Mouse (Mus musculus) urinary bladder, postnatal 10 days (tissue): Measurements from ENCODE around the gene Agrp.
A peak's percentile ranks its signal among the peaks of the same experiment; 100 is the strongest.

Experiments used
- DNase-seq: peaks from one replicate; pipeline ENCODE4 v3.0.0; 2022; ENCODE audit warnings: low spot score

Gene Agrp

DNA sequence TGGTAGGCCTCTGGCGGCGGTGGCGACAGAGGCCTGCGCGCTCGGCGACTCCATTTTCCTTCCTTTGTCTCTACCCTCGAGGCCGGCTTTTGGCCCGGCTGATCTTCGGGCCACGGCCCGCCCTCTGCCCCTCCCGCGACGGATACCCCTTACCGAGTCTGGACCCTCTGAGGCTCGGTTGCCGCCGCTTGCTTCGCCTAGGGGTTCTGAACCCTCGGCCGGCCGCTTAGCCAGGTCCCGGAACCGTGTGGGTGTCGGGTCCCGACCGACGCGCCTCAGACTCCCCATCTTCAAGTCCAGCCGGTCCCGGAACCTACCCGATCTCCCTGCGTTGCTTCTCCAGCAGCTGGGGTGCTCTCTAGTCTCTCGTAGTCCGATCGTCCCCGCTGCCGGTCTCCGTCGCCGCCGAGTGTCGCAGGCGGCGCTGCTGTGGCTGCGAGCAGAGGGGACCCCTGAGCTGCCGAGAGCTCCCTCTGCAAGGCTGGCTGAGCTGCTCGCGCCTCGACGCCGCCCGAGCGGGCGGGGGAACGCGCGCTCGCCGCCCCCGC, at the start of gene Agrp:
TSS of gene Agrp (minus strand) at position 431 of the 548 bp plus-strand sequence.
- no peak for DNase-seq

DNA sequence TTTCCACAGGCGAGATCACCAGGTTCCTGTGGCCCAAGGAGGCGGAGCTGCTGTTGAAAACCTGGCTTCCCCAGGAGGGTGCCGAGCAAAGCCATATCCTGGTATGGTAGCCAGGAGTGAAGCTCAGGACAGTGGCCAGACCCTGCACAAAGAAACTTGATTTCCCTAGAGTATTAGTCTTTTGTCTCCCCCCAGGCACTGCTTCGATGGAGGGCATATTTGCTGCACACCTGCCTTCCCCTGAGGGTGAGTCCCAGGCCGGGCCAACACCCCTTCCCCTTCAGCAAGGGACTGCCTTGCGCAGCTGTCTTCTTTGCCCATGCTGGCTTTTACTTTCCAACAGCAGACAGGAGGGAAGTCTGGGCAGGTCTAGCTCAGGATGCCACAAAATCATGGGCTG, 49.4 kb upstream of the Agrp start:
- DNase-seq = no peak

DNA sequence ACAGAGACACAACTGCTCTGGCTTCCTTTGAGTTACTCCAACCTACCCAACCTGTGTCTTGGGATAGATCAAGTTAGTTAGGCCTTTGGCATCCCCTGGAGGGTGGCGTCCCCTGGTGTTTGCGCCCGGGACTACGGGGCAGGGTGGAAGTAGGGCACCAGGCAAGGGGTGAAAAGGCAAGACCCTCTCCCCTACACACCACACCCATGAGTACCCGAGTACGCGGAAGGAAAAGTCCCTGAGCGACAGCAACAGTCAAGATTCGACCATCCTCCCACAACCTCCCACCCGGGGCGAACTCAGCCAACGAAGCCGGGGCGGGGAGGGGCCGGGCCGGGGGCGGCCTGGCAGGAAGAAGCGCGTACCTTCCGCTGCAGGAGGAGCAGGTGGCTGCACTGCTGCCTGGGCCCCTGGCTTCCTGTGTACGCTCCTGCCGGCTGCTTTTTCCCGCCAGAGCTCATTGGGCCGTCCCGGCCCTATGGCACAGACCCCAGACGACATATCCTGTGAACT, 48.7 kb upstream of the Agrp start, which contains the start of gene Carmil2:
TSS of gene Carmil2 (plus strand) at position 479 of the 513 bp plus-strand sequence.
- no peak for DNase-seq

DNA sequence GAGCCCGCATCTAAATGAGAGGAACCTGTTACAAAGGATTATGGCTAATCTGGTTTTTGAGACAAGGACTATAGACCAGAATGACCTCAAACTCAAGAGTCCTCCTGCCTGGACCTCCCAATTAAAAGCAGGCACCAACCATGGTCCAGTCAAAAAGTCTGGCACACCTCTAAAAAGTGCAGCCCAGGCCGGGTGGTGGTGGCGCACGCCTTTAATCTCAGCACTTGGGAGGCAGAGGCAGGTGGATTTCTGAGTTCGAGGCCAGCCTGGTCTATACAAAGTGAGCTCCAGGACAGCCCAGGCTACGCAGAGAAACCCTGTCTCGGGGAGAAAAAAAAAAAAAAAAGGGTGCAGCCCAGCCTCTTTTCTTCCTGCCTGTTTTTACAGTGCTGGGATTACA, 48.1 kb upstream of the Agrp start:
- DNase-seq = no peak

DNA sequence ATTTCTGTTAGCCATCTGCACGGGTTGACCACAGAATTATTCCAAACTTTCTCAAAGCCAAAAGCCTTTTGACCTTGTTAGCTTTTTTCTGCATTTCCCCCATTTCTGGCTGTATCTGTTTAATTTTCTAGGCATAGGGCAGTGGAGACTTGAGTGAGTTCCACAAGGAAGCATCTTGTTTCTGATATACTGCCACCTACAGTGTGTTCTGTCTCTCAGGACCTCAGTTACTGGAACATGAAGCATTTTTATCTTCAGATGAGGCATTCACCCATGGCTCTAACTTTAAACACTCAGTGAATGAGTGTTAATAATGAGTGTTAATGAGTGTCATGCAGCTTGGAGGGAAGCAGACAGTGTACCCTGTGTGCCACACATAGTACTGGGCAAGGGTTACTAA, 40.7 kb upstream of the Agrp start:
- DNase-seq = no peak

DNA sequence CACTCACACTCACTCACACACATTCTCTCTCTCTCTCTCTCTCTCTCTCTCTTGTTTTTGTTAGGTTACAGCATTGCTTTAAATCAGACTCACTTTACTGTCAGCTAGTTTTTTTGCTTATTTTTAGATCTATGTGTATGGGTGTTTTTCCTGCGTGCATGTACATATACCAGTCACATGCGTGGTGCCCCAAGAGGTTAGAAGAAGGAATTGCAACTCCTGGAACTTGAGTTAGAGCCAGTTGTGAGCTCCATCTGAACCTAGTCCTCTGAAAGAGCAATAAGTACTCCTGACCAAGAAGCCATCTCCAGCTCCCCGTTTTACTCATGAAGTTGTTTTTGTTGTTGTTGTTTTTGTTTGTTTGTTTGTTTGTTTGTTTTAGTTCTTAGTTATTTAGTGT, 24.0 kb upstream of the Agrp start:
- no peak for DNase-seq

DNA sequence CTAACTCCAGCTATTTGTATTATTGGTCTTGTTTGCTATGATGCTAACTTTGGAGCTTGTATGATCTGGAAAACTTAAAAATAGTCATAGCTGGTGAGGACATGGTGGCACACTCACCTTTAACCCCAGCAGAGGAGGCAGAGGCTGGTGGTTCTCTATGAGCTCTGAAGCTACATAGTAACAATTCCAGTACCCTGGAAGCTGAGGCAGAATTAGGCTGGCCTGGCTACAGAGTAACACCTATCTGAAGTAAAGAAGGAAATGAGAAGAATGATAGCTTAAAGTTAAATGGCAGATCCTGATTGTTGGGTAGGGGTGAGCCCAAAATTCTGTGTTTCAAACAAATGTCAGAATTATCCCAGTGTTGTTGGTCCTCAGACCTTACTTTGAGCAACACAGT, 20.4 kb upstream of the Agrp start:
- no peak for DNase-seq

DNA sequence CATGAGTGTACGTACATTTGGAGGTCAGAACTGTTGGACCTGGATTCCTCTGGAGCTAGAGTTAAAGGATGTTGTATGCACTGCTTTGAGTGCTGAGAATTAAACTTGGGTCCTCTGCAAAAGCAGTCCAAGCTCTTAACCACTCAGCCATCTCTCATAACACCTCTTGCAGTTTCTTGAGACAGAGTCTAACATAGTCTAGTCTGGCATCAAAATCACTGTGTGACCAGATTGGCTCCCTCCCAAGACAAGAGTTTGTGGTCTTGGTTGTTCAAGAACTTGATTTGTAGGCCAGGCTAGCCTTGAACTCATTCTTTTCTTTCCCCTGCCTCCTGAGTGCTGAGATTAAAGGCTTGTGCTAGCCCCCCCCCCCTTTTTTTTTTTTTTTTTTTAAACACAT, 11.7 kb upstream of the Agrp start:
- no peak for DNase-seq

DNA sequence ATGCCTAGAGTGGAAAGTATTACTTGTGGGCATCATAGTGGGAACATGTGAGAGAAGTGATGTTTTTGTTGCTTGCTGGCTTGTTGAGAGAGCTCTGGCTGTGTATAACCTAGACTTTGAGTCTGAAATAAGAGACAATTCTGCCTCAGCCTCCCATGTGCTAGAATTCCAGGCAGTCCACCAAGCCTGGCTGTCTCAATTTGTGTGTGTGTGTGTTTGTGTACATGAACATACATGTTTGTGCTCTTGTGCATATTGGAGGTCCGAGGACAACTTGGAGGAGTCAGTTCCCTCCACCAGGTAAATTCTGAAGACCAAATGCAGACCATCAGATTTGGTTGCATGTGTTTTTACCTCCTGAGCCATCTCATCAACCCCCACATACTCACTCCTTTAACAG, 8.0 kb upstream of the Agrp start:
- no peak for DNase-seq

DNA sequence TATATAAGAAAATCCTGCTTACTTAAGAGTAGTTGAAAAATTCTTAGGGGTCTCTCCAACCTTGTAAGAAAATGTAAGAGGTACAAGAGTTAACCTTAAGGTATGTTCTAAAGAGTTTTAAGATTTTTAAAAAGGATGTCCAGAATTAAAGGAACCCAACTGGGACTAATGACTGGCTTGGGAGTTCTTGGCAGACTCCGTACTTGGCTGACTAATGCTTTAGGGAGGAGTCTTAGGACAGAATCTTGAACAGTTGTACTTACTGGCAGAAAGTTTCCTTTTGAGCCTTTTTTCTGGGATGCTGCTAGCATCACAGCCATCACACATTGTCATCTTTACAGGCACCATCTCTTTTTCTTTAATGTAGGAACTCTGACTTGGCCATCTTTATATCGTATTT, 3.3 kb upstream of the Agrp start:
- no peak for DNase-seq

DNA sequence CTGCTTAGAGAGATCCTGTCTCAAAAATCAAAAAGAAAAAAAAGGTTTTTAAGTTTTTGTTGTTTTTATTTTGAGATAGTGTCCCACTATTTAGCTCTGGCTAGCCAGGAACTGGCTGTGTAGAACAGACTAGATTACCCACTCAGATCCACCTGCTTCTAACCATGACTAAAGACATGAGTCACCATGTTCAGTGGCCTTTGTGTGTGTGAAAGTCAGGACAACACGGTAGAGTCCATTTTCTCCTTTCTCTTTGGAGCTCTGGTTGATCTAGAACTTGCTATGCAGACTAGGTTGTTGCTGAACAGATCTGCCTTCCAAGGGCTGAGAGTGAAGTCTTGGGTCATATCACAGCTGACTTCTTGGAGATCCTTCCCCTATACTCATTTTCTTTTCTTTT, 2.6 kb upstream of the Agrp start:
- DNase-seq = no peak

DNA sequence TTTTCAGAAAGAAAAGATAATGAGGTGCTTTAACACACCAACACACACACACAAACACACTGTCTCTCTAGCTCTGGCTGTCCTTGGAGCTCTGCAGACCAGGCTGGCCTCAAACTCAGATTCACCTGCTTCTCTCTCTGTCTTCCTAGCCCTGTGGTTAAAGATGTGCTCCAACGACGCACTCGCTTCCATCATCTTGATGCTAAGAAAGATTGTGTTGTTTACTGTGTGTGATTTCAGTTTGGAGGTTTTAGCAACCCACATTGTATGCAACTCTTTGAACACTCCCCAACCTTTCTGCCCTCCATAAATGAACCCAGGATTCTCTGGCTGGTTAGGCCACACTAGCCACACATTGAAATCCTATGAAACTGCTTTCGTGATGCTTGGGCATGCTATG, 1.3 kb upstream of the Agrp start:
- DNase-seq = no peak

DNA sequence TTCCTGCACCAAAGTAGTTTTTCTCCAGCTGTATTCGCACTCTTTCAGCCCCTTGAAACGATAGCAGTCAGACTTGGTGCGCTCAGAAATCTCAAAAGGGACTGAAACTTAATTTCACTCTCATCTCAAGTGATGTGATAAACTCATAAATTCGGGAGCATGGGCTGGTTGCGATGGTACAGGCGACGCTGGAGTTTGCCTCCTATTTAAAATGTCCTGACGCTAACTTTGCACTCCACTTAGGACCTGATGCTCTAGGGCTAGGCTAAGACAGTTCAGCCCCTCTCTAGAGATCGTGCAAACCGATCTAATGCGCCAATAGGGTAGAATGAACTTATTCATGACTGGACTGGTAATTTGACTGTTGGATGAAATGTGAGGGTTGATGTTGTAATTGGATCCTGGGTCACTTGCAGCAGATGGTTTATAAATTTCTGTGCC, 428 bp upstream of the Agrp start:
- no peak for DNase-seq

DNA sequence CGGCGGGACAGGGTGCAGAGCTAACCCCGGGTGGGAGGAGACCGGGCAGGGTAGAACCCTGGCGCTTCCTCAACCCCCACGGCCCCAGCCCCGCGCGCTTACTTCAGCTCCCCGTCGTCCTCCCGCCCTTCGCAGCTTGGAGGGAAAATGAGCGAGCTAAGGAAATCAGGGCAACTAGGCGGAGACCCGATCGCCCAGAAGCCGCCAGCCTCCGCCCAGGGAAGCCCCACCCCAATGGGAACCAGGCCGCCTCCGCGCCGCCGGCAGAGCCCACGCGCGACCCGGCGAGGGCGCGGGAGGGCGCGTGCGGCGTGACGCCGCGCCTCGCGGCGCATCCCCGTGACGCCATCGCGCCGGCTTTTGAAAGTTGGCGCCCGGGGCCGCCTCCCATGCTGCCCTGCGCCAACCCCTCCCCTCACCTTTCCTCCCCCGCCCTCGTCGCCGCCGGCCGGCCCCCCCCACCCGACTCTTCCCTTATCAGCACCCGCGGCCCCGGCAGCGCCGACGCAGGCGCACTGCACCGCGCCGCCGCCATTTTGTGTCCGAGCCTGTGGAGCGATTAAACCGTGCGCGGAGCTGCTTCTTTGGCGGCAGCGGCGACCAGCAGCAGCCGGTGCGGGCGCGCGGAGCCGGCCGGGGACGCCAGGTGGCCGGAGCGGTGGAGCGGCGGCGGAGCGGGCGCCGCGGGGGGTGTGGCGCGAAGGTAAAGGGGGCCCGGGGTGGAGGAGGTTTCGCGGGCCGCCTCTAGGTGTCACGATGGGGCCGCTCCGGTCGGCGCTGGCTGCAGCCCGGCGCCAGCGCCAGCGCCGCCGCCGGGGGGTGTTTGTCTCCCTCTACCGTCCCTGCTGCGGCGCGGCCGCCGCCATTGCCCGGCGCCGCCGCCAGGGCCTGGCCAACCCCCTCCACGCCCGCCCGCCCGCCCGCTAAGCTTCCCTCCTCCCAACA, 903 bp downstream of the Agrp start, which contains the start of gene Ctcf:
TSS of gene Ctcf (plus strand) at position 551 of the 945 bp plus-strand sequence.
- peak; percentile 57 for DNase-seq

DNA sequence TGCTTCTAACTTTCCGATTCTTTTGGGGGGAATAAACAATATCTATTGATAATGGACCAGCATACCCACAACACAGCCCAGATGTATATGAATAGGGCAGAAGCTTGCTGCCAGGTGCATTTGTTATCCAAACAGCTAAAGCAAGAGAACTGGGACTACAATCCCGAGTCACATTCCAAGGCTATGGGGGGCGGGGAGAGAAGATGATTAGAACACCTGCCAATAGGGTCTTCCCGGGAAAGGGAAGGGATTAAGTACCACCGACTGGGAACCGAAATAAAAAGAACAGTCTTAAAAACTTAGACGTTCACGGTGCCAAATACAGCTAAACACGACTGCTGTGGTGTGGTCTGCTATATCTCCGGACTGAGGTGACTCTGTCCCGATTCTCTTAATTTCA, 1.7 kb downstream of the Agrp start:
- DNase-seq = no peak

DNA sequence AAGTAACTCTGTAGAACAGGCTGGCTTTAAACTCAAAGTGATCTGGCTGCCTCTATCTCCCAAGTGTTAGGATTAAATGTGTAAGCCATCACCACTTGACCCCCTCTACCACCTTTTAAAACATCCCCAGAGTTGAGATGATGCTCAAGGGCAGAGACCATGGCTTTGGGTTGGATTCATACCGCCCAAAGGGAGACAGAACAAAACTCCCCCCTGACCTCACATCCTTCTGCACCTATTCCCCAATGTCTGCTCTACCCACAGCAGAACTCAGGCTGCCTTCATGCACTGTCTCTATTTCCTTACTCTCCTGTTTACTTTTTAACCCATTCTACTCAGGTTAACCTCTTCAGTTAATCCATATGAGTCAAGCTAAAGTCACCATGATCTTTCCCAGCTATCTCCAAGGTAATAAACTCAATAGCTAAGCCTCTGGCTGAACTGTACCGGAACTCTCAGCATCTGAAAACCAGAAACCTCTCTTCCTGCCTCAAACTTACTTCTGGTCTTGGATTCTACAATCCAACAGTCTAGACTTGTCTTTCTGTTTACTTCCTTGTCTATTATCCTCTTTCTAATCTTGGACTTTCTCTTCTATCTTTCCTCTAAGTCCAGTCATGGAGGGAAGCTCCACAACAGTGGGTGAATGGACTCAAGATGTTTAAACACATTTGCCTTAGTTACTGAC, 2.3 kb downstream of the Agrp start:
- no peak for DNase-seq

DNA sequence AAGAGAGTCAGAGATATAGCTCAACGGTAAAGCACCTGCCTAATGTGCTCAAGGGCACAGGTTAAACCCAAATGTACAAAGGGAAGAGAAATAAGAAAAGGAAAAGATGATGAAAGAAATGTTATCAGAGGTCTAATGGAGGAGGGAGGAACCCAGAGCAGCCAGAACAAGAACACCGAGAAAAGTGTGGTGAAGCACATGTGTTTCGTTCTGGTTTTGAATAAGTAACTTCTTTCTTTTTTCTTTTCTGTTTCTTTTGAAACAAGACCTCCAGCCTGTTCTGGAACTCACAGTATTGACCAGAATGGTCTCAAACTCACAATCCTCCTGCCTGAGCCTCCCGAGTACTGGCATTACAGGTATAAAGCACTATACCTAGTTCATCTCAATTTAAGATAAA, 7.9 kb downstream of the Agrp start:
- no peak for DNase-seq

DNA sequence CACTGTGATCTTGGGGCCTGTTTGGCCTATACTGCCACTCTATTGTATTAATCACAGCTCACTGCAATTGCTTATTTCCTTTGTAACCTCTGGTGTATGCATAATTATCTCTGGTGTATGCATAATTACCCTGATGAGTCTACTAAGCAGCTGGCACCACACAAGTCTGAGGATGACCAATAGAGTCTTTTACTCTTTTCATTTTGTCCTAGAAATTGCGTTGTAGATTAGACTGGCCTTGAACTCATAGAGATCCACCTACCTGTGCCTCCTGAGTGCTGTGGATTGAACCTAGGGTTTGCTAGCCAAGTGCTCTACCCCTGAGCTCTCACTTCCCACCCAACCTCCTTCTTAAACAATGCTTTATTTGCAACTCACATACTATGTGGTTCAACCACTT, 11.1 kb downstream of the Agrp start:
- DNase-seq = no peak

DNA sequence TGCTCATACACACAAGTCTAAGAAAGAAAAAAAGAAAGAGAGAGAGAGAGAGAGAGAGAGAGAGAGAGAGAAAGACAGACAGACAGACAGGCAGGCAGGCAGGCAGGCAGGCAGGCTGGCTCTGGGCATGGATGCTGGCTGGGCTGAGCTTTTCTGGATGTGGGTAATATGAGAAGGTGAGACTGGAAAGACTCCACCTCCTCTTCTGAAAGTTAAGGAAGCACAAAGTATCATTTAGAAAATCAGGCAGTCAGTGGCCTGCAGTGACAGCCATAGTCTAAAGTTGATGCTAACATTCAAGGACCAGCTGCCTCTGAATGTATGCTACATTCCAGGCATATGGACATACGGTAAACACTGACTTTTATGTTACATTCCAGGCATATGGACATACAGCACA, 12.4 kb downstream of the Agrp start:
- no peak for DNase-seq

DNA sequence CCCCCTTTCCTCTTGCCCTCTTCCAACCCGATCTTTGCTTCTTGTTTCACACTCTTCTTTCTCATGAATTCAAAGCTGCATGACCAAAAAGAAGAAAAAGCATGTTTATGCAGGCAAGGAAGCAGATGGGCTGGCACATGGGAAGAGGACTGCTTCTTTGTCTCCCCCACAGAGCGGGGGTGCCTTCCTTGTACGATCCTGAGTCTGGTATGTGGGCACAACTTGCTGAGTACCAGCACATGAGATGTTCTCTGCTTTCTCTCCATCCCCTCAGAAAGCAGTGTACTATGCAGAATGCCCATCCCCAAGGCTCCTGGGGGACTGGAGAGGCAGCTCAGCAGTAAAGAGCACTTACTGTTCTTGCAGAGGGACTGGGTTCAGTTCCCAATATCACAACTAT, 12.8 kb downstream of the Agrp start:
- no peak for DNase-seq

DNA sequence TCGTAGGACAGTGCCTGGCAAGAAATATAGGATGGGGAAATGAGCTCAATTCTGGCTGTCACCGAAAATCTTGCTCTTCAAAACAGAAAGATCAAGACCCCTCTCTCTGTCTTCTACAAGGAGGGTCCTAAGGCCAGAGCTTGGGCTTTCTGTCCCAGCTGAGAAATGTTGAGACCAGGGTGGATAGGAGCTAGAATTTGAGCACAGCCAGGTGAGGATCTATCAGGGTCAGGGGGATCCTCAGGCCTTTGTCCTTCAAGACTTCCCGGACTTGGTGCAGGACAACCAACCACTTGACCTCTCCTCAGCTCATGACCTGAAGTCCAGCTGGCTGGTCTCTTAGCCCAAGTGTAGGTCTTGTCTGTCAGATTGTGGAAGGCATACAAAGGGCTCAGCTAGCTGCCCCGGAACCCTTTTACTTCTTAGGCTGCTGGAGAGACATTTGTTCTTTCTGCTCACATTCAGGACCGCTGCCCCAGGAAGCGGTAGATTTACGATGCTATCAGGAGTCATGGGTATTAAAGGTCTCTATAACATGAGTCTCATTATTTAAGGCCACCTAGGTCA, 13.4 kb downstream of the Agrp start:
- no peak for DNase-seq

DNA sequence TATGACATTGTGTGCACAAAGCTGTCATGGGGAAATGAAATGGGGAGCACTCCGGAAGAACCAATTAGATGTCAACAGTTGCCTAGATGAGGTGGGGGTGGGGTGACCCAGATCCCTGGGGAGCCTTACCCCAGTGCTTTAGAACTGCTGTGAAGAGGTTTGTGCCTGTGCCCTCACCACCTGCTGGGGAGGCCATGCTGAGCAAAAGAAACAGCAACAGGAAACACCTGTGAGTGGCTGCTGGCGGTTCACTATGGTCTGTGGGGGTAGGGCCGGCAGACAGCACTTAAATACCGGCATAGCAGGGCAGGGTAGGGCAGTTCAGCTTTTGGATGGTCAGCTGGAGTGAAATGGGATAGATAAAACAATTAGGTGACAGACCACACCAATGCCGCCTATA, 14.1 kb downstream of the Agrp start:
- DNase-seq = no peak
